Mouse (Mus musculus) erythroblast, embryonic 14.5 days (primary cell): ENCODE data around the gene Rin3.

ENCODE experiments used
- GATA1 ChIP-seq: IDR thresholded peaks from 2 replicates; pipeline ENCODE4 v1.6.1; 2012; ENCODE audit warnings: low read length, inconsistent platforms, mixed read lengths
- TAL1 ChIP-seq: IDR thresholded peaks from 3 replicates; pipeline ENCODE4 v1.6.1; 2012; ENCODE audit warnings: low read length, inconsistent platforms, mixed read lengths

GRCm38 (mm10) chr12:102423625-102424024 is 140.8 kb downstream of the Rin3 start:
- no peak for TF ChIP-seq GATA1
- no peak for TF ChIP-seq TAL1
